Mouse (Mus musculus): ENCODE measurements around the gene Tbk1. TPM values are rescaled to one million over a fixed set of nuclear protein-coding genes. Genes with fewer than 3 reads are reported as not detected.

Gene Tbk1
- polyA plus RNA-seq, 2 experiments: 13.6 to 17.1 TPM

GRCm38 (mm10) chr10:121504973-121505911 is 81.3 kb downstream of the Tbk1 start:
- Histone ChIP-seq H3K9me3 (ENCODE audit: control insufficient read depth, low read length) (no peaks in the 10 kb centered on the region), H3K4me3 (ENCODE audit: insufficient read depth in 1 of 2, low read depth in 2 of 2, low read length in 2 of 2) (peak overlapping the region; percentile 39 to 59), H3K9ac (replicated peaks) (peak overlapping the region; percentile 72), H3K27me3 (ENCODE audit: control insufficient read depth, insufficient read depth, low read length) (no peaks in the 10 kb centered on the region), H3K4me1 (replicated peaks; ENCODE audit: control insufficient read depth in 2 of 2, insufficient read depth in 2 of 2, low read length in 1 of 2) (peaks cover 33 to 43% of the 10 kb centered on the region in 2 experiments), H3K4me2 (ENCODE audit: low read depth) (peak overlapping the region; percentile 88), H3K36me3 (replicated peaks; ENCODE audit: control insufficient read depth, insufficient read depth, low read depth) (no peaks in the 10 kb centered on the region), H3K27ac (peak overlapping the region; percentile 82)
- DNase-seq (ENCODE audit: low read depth in 3 of 3, low spot score in 3 of 3) (peak; percentile 72 to 79 (median 75)), ATAC-seq (ENCODE audit: insufficient read depth) (peak; percentile 92)
- TF ChIP-seq CTCF (IDR thresholded peaks at IDR 0.05; ENCODE audit: low read depth) (0 out of 2 replicates have a peak, but pooled peaks have one; percentile 4), EP300 (IDR thresholded peaks at IDR 0.05; ENCODE audit: low read depth) (peak; percentile 45; the same call in 1 of the 2 replicates)
- 12% methylated on average over 35 of the region's 35 CpGs for WGBS (ENCODE audit: insufficient replicate concordance)

GRCm38 (mm10) chr10:121501160-121501559 is 85.4 kb downstream of the Tbk1 start:
- no peaks in the 10 kb centered on the region for H3K27me3 ChIP-seq (ENCODE audit: control insufficient read depth, insufficient read depth, low read length)
- no peaks in the 10 kb centered on the region for H3K9me3 ChIP-seq (ENCODE audit: control insufficient read depth, low read length)
- 0 out of 2 replicates have a peak, but pooled peaks have one; percentile 12 for ATAC-seq (ENCODE audit: insufficient read depth)
- H3K4me1 ChIP-seq (replicated peaks; ENCODE audit: control insufficient read depth in 2 of 2, insufficient read depth in 2 of 2, low read length in 1 of 2): peaks cover 19 to 41% of the 10 kb centered on the region in 2 experiments
- WGBS (ENCODE audit: insufficient replicate concordance): 25% methylated on average over 5 of the region's 5 CpGs
- H3K4me2 ChIP-seq (ENCODE audit: low read depth): no peak overlapping the region
- no peak overlapping the region for H3K9ac ChIP-seq (replicated peaks)
- TF ChIP-seq CTCF (IDR thresholded peaks at IDR 0.05; ENCODE audit: low read depth): no peak
- TF ChIP-seq EP300 (IDR thresholded peaks at IDR 0.05; ENCODE audit: low read depth): no peak
- no peaks in the 10 kb centered on the region for H3K36me3 ChIP-seq (replicated peaks; ENCODE audit: control insufficient read depth, insufficient read depth, low read depth)
- no peak overlapping the region for H3K27ac ChIP-seq
- DNase-seq (ENCODE audit: low read depth in 3 of 3, low spot score in 3 of 3): no peak
- H3K4me3 ChIP-seq (ENCODE audit: insufficient read depth in 1 of 2, low read depth in 2 of 2, low read length in 2 of 2): no peak overlapping the region

GRCm38 (mm10) chr10:121500034-121500433 is 86.6 kb downstream of the Tbk1 start:
- H3K4me1 ChIP-seq (replicated peaks; ENCODE audit: control insufficient read depth in 2 of 2, insufficient read depth in 2 of 2, low read length in 1 of 2): peaks cover 9 to 32% of the 10 kb centered on the region in 2 experiments; a peak in 3 of 4 replicates
- H3K27me3 ChIP-seq (ENCODE audit: control insufficient read depth, insufficient read depth, low read length): no peaks in the 10 kb centered on the region
- DNase-seq (ENCODE audit: low read depth in 3 of 3, low spot score in 3 of 3) (no peak), ATAC-seq (ENCODE audit: insufficient read depth) (peak; percentile 9; the same call in 1 of the 2 replicates)
- H3K4me2 ChIP-seq (ENCODE audit: low read depth): no peak overlapping the region
- TF ChIP-seq EP300 (IDR thresholded peaks at IDR 0.05; ENCODE audit: low read depth) (no peak), CTCF (IDR thresholded peaks at IDR 0.05; ENCODE audit: low read depth) (peak; percentile 27; the same call in 1 of the 2 replicates)
- H3K36me3 ChIP-seq (replicated peaks; ENCODE audit: control insufficient read depth, insufficient read depth, low read depth): no peaks in the 10 kb centered on the region
- H3K9ac ChIP-seq (replicated peaks): no peak overlapping the region
- 60% methylated on average over 5 of the region's 5 CpGs for WGBS (ENCODE audit: insufficient replicate concordance)
- no peak overlapping the region for H3K4me3 ChIP-seq (ENCODE audit: insufficient read depth in 1 of 2, low read depth in 2 of 2, low read length in 2 of 2)
- no peak overlapping the region for H3K27ac ChIP-seq
- H3K9me3 ChIP-seq (ENCODE audit: control insufficient read depth, low read length): no peaks in the 10 kb centered on the region

- no peaks in the 10 kb centered on the region for H3K9me3 ChIP-seq (ENCODE audit: control insufficient read depth, low read length)
- no peak overlapping the region for H3K27ac ChIP-seq
- TF ChIP-seq EP300 (IDR thresholded peaks at IDR 0.05; ENCODE audit: low read depth) (no peak), CTCF (IDR thresholded peaks at IDR 0.05; ENCODE audit: low read depth) (no peak)
- DNase-seq (ENCODE audit: low read depth in 3 of 3, low spot score in 3 of 3) (no peak), ATAC-seq (ENCODE audit: insufficient read depth) (no peak)
- no peak overlapping the region for H3K4me2 ChIP-seq (ENCODE audit: low read depth)
- no peak overlapping the region for H3K9ac ChIP-seq (replicated peaks)
- H3K27me3 ChIP-seq (ENCODE audit: control insufficient read depth, insufficient read depth, low read length): no peaks in the 10 kb centered on the region
- H3K36me3 ChIP-seq (replicated peaks; ENCODE audit: control insufficient read depth, insufficient read depth, low read depth): no peaks in the 10 kb centered on the region
- no peak overlapping the region for H3K4me3 ChIP-seq (ENCODE audit: insufficient read depth in 1 of 2, low read depth in 2 of 2, low read length in 2 of 2)
- peaks cover 5 to 31% of the 10 kb centered on the region in 2 experiments for H3K4me1 ChIP-seq (replicated peaks; ENCODE audit: control insufficient read depth in 2 of 2, insufficient read depth in 2 of 2, low read length in 1 of 2)
- 44% methylated on average over 2 of the region's 2 CpGs for WGBS (ENCODE audit: insufficient replicate concordance)
These were observed 87.5 kb downstream of the Tbk1 start for GRCm38 (mm10) chr10:121499063-121499462.

- Histone ChIP-seq H3K27ac (no peak overlapping the region), H3K9me3 (ENCODE audit: control insufficient read depth, low read length) (no peaks in the 10 kb centered on the region), H3K4me2 (ENCODE audit: low read depth) (peak overlapping the region; percentile 3), H3K9ac (replicated peaks) (no peak overlapping the region), H3K36me3 (replicated peaks; ENCODE audit: control insufficient read depth, insufficient read depth, low read depth) (no peaks in the 10 kb centered on the region), H3K4me3 (ENCODE audit: insufficient read depth in 1 of 2, low read depth in 2 of 2, low read length in 2 of 2) (no peak overlapping the region), H3K27me3 (ENCODE audit: control insufficient read depth, insufficient read depth, low read length) (no peaks in the 10 kb centered on the region), H3K4me1 (replicated peaks; ENCODE audit: control insufficient read depth in 2 of 2, insufficient read depth in 2 of 2, low read length in 1 of 2) (peaks cover 11 to 36% of the 10 kb centered on the region in 2 experiments)
- ATAC-seq (ENCODE audit: insufficient read depth): peak; percentile 36; the same call in 1 of the 2 replicates
- TF ChIP-seq EP300 (IDR thresholded peaks at IDR 0.05; ENCODE audit: low read depth): no peak
- TF ChIP-seq CTCF (IDR thresholded peaks at IDR 0.05; ENCODE audit: low read depth): no peak
- no peak for DNase-seq (ENCODE audit: low read depth in 3 of 3, low spot score in 3 of 3)
- 33% methylated on average over 8 of the region's 8 CpGs for WGBS (ENCODE audit: insufficient replicate concordance)
These were observed 88.1 kb downstream of the Tbk1 start for GRCm38 (mm10) chr10:121498481-121498904.
